Mouse (Mus musculus) midbrain, embryonic 16.5 days (tissue): Measurements from ENCODE around the gene Pacsin1. TPM values are rescaled to one million over a fixed set of nuclear protein-coding genes. Genes with fewer than 3 reads are reported as not detected.

Source experiments
- ATAC-seq: fragments of 200-750 bp; cut with Nextera tagmentation; 2 replicates; pipeline ENCODE4 v1.8.0; 2017; ENCODE audit warnings: moderate TSS enrichment
- H3K27ac ChIP-seq: fragments of 300-500 bp; sonication (generic); 2 replicates; pipeline ENCODE4 v1.5.1; 2014; ENCODE audit warnings: mild to moderate bottlenecking, low read length, mixed read lengths
- H3K27me3 ChIP-seq: fragments of 300-500 bp; sonication (generic); 2 replicates; pipeline ENCODE4 v1.6.1; 2014; ENCODE audit warnings: low read depth, low read length, mixed read lengths; ENCODE audit not compliant: control insufficient read depth, insufficient read depth
- H3K36me3 ChIP-seq: fragments of 300-500 bp; sonication (generic); 2 replicates; pipeline ENCODE4 v1.6.1; 2014; ENCODE audit warnings: mild to moderate bottlenecking, low read length, moderate library complexity, mixed read lengths; ENCODE audit not compliant: control insufficient read depth, insufficient read depth
- H3K4me1 ChIP-seq: fragments of 300-500 bp; sonication (generic); 2 replicates; pipeline ENCODE4 v1.6.1; 2014; ENCODE audit warnings: mild to moderate bottlenecking, low read length, mixed read lengths; ENCODE audit not compliant: control insufficient read depth, insufficient read depth
- H3K4me2 ChIP-seq: fragments of 300-500 bp; sonication (generic); 2 replicates; pipeline ENCODE4 v1.6.1; 2014; ENCODE audit warnings: mild to moderate bottlenecking, low read length, mixed read lengths
- H3K4me3 ChIP-seq: fragments of 300-500 bp; sonication (generic); 2 replicates; pipeline ENCODE4 v1.5.1; 2014; ENCODE audit warnings: low read depth, mild to moderate bottlenecking, low read length, moderate library complexity, mixed read lengths
- H3K9ac ChIP-seq: fragments of 300-500 bp; sonication (generic); 2 replicates; pipeline ENCODE4 v1.6.1; 2014; ENCODE audit warnings: low read depth, low read length, mixed read lengths
- H3K9me3 ChIP-seq: fragments of 300-500 bp; sonication (generic); replicated peaks from 2 replicates; pipeline ENCODE4 v1.6.1; 2014; ENCODE audit warnings: mild to moderate bottlenecking, low read length, mixed read lengths; ENCODE audit not compliant: control insufficient read depth, poor library complexity, severe bottlenecking
- WGBS: fragments of 180-500 bp; shearing (Covaris S2); extraction: QIAGEN DNeasy Blood & Tissue Kit; methylation state at CpG from one replicate; pipeline ENCODE4 v1.1.7; 2014; 5-methylcytosine and 5-hydroxymethylcytosine counted together
- polyA plus RNA-seq: library from polyadenylated mRNA; unstranded; fragments of >200 nt; fragmentation: Nextera tagmentation; extraction: Ambion mirVana; gene quantifications from 2 replicates; pipeline ENCODE4 v1.2.1, GENCODE M21; 2015

Gene Pacsin1
- polyA plus RNA-seq, 1 experiment from 2014 or later: 67.7 TPM

GRCm38 (mm10) chr17:27721125-27721664, 65.9 kb downstream of the Pacsin1 start:
- Histone ChIP-seq H3K4me2 (no peak overlapping the region), H3K4me1 (peaks cover 12% of the 10 kb centered on the region), H3K27me3 (no peaks in the 10 kb centered on the region), H3K9me3 (no peaks in the 10 kb centered on the region), H3K36me3 (no peaks in the 10 kb centered on the region), H3K9ac (no peak overlapping the region), H3K27ac (no peak overlapping the region), H3K4me3 (no peak overlapping the region)
- 72% methylated on average over 9 of the region's 9 CpGs for WGBS
- ATAC-seq: no peak

- no peak for ATAC-seq
- H3K4me3 ChIP-seq: no peak overlapping the region
- 46% methylated on average over 3 of the region's 3 CpGs for WGBS
Measured at GRCm38 (mm10) chr17:27724327-27724726, 69.0 kb downstream of the Pacsin1 start.

GRCm38 (mm10) chr17:27725011-27725410, 69.7 kb downstream of the Pacsin1 start:
- Histone ChIP-seq H3K27me3 (no peaks in the 10 kb centered on the region), H3K36me3 (no peaks in the 10 kb centered on the region), H3K9me3 (no peaks in the 10 kb centered on the region), H3K27ac (no peak overlapping the region), H3K4me1 (0 out of 2 replicates have a peak, but pooled peaks cover 2% of the 10 kb centered on the region), H3K4me2 (no peak overlapping the region), H3K4me3 (no peak overlapping the region), H3K9ac (no peak overlapping the region)
- WGBS: 30% methylated on average over 10 of the region's 10 CpGs
- ATAC-seq: no peak

More at GRCm38 (mm10) chr17:27724327-27724726, 69.0 kb downstream of the Pacsin1 start:
- Histone ChIP-seq H3K9ac (no peak overlapping the region), H3K27ac (no peak overlapping the region), H3K27me3 (no peaks in the 10 kb centered on the region), H3K4me2 (no peak overlapping the region), H3K9me3 (no peaks in the 10 kb centered on the region), H3K36me3 (no peaks in the 10 kb centered on the region), H3K4me1 (0 out of 2 replicates have a peak, but pooled peaks cover 2% of the 10 kb centered on the region)

- 11% methylated on average over 10 of the region's 10 CpGs for WGBS
- Histone ChIP-seq H3K9ac (no peak overlapping the region), H3K4me1 (0 out of 2 replicates have a peak, but pooled peaks cover 2% of the 10 kb centered on the region), H3K9me3 (no peaks in the 10 kb centered on the region), H3K27me3 (no peaks in the 10 kb centered on the region), H3K4me3 (no peak overlapping the region), H3K4me2 (no peak overlapping the region), H3K27ac (no peak overlapping the region), H3K36me3 (no peaks in the 10 kb centered on the region)
- no peak for ATAC-seq
Measured at GRCm38 (mm10) chr17:27725412-27725811, 70.1 kb downstream of the Pacsin1 start.

- Histone ChIP-seq H3K4me3 (no peak overlapping the region), H3K4me1 (0 out of 2 replicates have a peak, but pooled peaks cover 2% of the 10 kb centered on the region), H3K36me3 (no peaks in the 10 kb centered on the region), H3K27me3 (no peaks in the 10 kb centered on the region), H3K27ac (no peak overlapping the region), H3K4me2 (no peak overlapping the region), H3K9me3 (no peaks in the 10 kb centered on the region), H3K9ac (no peak overlapping the region)
- no peak for ATAC-seq
- 57% methylated on average over 7 of the region's 7 CpGs for WGBS
Measured at GRCm38 (mm10) chr17:27726527-27726926, 71.2 kb downstream of the Pacsin1 start.

GRCm38 (mm10) chr17:27728770-27729169, 73.5 kb downstream of the Pacsin1 start, which contains the start of gene Spdef:
Spdef (minus strand) TSS chr17:27728955.
- no peaks in the 10 kb centered on the region for H3K27me3 ChIP-seq
- H3K4me3 ChIP-seq: no peak within 1 kb of the TSS
- H3K4me2 ChIP-seq: no peak within 1 kb of the TSS
- H3K36me3 ChIP-seq: no peaks in the 10 kb centered on the region
- ATAC-seq: no peak
- H3K9me3 ChIP-seq: no peaks in the 10 kb centered on the region
- 0 out of 2 replicates have a peak, but pooled peaks cover 2% of the 10 kb centered on the region for H3K4me1 ChIP-seq
- no peak within 1 kb of the TSS for H3K9ac ChIP-seq
- no peak within 1 kb of the TSS for H3K27ac ChIP-seq
- WGBS: 79% methylated on average over 10 of the region's 10 CpGs

GRCm38 (mm10) chr17:27732152-27732551, 76.8 kb downstream of the Pacsin1 start:
- H3K9ac ChIP-seq: no peak overlapping the region
- H3K36me3 ChIP-seq: no peaks in the 10 kb centered on the region
- no peak overlapping the region for H3K4me2 ChIP-seq
- H3K4me1 ChIP-seq: no peaks in the 10 kb centered on the region
- WGBS: 74% methylated on average over 5 of the region's 5 CpGs
- H3K27ac ChIP-seq: no peak overlapping the region
- no peaks in the 10 kb centered on the region for H3K9me3 ChIP-seq
- no peak overlapping the region for H3K4me3 ChIP-seq
- no peak for ATAC-seq
- H3K27me3 ChIP-seq: no peaks in the 10 kb centered on the region

- 96% methylated on average over 3 of the region's 3 CpGs for WGBS
- no peak overlapping the region for H3K4me2 ChIP-seq
- no peak overlapping the region for H3K27ac ChIP-seq
- no peaks in the 10 kb centered on the region for H3K36me3 ChIP-seq
- no peaks in the 10 kb centered on the region for H3K9me3 ChIP-seq
- no peak overlapping the region for H3K9ac ChIP-seq
- no peak overlapping the region for H3K4me3 ChIP-seq
- H3K4me1 ChIP-seq: no peaks in the 10 kb centered on the region
- no peaks in the 10 kb centered on the region for H3K27me3 ChIP-seq
- ATAC-seq: no peak
Measured at GRCm38 (mm10) chr17:27732694-27733093, 77.4 kb downstream of the Pacsin1 start.

GRCm38 (mm10) chr17:27734344-27735073, 79.2 kb downstream of the Pacsin1 start:
- H3K4me3 ChIP-seq: no peak overlapping the region
- ATAC-seq: no peak
- H3K4me1 ChIP-seq: no peaks in the 10 kb centered on the region
- no peak overlapping the region for H3K4me2 ChIP-seq
- no peaks in the 10 kb centered on the region for H3K27me3 ChIP-seq
- no peak overlapping the region for H3K9ac ChIP-seq
- H3K36me3 ChIP-seq: no peaks in the 10 kb centered on the region
- 29% methylated on average over 12 of the region's 13 CpGs for WGBS
- H3K27ac ChIP-seq: no peak overlapping the region
- H3K9me3 ChIP-seq: no peaks in the 10 kb centered on the region
